Mouse (Mus musculus) layer of hippocampus, adult 8-10 months (tissue): Measurements from ENCODE around the gene Nat9. TPM values are rescaled to one million over a fixed set of nuclear protein-coding genes. Genes with fewer than 3 reads are reported as not detected.
A peak's percentile ranks its signal among the peaks of the same experiment; 100 is the strongest.

ENCODE experiments used
- DNase-seq, 2 experiments: peaks; one replicate each; pipeline ENCODE4 v3.0.0; 2022; ENCODE audit warnings: low spot score in 2 of 2
- total RNA-seq, 4 experiments: library from RNA; stranded (reverse); gene quantifications; 2 replicates each; pipeline ENCODE4 v1.2.4; 2022

Gene Nat9
- total RNA-seq, 4 experiments from 2014 or later = 20.4 to 25.2 (median 22.5) TPM

DNA sequence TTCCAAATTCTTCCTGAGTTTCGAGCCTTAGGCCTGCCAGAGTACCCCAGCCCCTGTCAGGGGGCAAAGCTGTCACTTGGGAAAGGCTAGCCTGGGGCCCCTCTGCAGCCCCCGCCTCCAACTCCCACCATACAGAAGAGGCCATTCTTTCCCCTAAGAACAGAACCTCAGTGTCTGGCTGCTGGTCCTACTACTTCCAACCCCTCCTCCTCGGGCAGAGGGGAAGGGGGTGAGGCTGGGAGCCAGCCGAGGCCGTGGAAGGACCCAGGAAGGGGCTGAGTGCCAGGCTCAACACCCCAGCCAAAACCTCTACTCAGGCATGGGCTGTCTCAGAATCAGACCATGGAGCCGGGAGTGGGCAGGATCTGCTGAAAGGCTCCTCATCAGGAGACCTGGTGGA is 8.5 kb downstream of the Nat9 start:
- DNase-seq = peak in 1 of 2 experiments; percentile 53

DNA sequence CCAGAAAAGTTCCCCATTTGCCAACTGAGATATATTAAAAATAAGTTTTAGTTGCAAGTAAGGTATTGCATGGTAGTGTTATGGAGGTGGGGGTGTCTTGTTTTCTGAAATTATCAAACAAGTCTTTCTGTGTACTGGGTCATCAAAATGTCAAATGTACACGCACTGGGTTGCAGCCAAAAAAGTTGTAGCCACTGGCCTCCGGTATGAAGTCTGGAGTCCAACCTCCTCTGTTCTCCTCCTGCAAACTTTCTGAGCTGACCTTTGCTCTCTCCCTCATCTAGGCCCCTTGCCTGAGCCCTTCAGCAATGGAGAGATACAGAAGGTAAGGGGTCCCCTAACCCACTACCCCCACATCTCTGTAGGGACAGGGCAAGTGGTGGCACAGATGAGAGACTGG is 8.9 kb downstream of the Nat9 start:
- no peak for DNase-seq

DNA sequence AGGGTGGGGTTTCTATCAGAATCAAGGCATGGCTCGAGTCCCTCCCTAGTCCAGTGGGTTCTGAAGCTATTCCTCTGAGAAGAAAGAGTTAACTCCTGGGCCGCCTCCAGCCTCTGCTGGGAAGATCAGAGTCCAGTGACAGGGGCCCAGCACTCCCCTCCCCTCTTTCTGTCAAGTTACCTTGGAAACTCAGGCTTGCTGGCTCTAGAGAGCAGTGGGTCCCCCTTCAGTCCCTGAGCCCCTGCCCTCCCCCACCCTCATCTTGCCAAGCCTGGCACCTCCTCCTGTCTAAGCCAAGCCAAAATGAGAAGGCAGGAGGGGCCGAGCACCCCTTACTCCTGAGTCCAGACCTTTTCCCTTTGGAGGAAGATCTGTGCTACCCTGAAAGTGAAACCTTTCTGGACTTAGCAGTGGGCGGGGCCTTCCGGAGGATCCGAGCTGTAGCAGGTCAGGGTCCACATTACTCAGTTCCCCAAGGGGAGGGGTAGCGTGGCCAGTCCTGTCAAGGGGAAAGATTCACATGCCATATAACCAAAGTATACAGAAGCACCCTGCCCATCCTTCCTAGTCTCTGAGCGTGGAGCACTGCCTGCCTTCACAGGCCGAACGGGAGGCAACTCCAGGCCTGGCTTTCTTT is 10.0 kb downstream of the Nat9 start:
- no peak for DNase-seq

DNA sequence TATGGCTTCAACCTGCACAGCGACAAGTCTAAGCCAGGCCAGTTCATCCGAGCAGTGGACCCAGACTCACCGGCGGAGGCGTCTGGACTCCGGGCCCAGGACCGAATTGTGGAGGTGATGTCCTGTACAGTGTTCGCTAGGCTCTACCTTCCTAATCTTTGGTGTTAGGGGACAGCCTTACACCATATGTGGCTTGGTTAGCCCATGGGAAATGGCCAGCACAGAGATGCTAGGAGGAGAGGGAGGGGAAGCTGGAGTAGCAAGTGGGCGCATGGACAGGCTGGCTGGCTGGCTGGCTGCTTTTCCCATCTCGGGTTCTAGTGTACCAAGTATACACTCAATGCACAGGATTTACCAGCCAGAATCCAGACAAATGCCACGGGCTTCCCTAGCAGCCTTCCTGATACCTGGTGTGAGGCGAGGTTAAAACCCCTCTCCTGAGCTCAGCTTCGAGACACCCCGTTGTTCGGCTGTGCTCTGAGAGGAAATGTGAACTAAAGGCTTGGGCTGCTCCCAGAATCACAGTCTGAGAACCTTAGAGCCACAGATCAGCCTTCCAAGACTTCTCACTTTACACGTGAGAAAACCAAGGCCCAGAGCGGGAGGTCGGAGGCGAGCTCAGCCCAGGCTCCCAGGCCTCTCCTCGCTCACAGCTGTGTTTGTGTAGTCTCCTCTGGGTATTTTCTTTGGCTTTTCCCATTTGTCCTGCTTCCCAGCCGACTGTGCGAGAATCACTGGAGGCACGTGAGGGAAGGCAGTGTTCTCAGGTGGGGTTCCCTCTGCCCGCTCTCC is 11.1 kb downstream of the Nat9 start:
- no peak for DNase-seq

DNA sequence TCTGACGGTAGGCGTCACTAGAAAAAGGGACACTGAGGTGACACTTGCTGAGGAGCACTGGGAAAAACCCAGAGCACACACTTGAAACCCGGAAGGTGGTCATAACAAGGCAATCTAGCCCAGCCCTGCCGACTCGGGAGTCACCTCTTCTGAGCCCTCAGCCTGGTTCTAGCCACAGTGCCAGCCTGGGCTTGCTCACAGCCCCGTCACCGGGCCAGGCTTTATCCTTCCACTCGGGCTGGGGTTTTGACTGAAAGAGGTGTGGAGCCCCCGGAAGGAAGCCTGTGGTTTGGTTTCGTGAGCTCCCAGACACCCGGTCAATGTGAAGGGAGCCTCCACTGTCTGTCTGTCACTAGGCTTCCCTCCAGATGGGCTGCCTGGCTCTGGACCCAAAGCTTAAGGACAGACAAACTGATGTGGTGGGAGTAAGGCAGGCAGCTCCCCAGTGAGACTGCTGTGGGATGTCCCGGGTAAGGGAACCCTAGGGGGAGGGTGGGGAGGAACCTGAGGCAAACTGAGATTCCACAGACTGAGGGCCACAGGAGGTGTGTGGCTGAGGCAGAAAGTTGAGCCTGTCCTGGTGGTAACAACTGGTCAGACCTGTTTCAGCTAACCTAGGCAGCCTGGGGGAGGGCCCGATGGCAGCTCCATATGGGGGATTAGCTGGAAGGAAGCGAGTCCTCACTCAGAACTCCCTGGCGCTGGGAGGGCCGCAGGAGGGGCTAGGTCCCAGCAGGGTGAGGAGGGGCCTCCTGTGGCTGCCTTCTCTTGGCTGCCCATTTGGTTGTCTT is 13.9 kb downstream of the Nat9 start:
- no peak for DNase-seq

DNA sequence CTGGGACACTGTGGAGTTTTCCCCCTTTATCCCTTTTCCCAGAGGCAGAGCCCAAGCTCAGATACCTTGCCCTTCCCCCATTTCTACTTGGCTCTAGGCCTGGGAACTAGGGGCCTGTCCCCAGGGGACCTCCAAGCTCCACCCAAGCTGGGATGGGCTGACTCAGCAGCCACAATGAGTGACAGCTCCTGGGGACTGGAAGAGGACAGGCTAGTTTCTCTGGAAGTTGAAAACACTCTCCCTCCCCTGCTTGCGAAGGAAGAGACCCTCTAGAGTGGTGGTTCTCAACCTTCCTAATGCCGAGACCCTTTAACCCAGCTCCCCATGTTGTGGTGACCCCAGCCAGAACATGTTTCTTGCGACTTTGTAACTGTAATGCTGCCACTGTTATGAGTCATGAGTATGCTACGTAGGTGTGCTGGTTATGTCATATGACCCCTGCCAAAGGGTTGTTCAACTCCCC is 14.8 kb downstream of the Nat9 start:
- no peak for DNase-seq

DNA sequence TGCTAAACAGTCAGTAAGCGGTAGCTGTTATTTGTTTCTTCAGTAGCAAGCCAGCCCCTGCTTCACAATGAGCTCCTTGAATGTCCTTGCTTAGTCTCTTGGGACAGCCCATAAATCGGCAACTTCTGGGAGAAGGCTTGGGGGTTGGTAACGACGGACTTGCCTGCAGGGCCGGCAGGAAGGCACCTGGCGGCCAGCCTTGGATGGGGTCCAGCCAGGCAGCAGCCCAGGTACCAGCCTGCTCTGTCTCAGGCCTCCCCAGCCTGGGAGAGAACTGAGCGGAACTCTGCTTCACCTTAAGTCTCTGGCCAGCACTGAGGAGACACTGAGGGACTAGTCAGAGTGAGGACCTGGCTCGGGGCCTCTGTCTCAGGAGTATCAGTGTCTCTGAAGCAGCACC is 16.5 kb downstream of the Nat9 start:
- no peak for DNase-seq

DNA sequence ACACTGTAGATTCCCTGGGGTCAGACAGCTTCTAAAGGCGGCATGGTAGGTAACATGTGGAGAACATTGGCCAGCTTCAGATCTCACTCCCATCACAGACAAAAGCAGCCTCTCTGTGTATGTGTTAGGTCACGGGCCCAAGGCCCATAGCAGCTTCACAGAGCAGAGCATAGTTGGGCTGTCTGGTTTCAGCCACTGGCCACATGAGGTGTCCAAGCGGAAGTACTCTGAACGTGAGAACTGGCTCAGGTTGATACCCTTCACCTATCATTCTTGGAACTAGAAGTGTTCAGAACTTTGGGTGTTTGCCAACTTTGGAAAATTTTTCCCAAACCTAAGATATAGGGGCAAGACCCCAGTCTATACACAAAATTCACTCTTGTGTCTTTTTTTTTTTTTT is 18.2 kb downstream of the Nat9 start:
- no peak for DNase-seq

DNA sequence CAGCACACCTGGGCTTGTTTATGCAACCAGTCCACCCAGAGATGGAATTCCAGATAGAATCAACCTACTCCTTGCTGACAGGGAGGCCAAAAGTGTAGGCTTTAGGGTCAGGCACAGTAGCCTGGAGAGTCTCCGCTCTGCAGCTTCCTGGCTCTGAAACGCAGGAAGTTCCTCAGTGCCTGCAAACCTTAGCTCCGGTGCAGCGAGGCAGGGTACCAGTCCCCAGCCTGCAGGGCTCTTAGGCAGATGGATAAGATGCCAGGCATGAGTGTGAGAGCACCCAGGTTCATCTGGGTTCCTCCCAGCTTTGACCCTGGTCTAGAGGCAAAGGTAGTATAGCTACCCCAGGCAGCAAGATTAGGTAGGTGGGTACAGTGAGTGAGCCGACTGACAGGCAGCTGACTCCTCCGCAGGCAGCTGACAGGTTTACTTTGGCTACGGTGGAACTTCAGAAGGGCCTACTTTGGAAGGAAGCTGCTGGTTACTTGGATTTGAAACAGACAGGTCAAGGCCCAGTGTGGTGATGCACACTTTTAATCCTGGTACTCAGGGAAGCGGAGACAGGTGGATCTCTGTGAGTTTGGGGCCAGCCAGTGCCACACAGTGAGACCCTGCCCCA is 19.9 kb downstream of the Nat9 start:
- no peak for DNase-seq

DNA sequence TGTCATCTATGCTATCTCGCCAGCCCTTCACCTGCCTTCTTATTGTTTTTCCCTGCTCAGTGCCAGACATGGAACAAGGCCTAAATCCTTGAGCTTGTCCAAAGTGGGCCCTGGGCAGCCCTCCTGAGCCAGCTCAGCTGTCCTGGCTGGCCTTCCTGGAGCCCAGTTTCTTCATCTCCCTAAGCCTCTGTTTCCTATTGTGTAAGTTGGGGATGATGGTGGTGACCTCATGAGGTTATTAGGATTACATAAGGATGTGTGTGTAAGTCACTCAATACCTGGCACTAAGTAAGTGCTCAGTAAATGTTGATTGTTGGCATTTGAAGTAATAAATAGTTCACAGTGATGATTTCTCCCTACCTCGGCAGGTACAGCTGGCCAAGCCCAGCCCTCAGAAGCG is 20.9 kb downstream of the Nat9 start:
- no peak for DNase-seq

DNA sequence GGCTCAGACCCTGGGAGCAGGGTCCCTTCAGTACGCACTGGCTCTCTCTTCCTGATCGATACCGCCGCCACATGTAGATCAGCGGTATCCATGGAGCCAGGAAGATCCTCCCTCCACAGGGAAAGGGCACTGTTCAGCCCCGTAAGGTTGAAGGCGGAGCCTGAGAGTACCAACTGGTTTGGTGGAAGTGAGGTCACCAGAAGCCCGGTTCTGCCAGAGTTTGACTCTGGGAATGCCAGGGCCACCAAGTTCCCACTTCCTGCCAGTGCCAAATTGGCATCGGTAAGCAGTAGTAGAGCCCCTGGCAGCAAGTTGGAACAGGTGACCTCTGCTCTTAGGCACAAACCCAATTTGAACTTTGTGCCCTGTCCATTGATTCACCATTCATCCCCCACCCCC is 22.7 kb downstream of the Nat9 start:
- peak in 1 of 2 experiments; percentile 65 for DNase-seq

DNA sequence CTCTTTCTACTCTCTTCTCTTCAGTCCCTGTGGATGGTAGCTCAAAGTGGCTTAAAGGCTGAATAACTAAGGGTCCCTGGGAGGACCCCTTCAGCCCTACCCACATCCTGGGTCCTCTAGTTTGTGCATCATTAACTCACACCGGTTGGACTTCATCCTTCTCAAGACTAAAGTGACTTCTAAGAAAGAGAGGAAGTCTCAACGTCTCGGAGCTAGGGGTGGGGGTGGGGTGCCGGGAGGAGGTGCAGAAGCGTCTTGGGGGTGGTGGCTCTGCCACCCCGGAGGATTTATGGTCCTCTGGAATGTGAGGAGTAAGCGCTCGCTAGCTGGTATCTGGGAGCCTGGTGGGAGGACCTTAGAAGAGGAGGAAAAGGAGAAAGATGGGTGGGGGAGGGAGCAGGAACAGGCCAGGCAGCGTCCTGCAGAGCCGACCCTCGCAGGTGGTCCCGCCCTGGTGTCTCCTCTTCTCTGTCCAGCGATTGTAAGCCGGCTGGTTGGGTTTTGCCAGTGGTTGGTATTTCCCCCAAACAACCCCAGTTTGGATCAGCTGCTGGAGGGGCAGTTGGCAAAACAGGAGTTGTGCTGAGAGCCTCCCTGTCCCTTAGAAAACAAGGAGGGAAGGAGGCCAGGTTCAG is 23.2 kb downstream of the Nat9 start:
- DNase-seq = no peak

DNA sequence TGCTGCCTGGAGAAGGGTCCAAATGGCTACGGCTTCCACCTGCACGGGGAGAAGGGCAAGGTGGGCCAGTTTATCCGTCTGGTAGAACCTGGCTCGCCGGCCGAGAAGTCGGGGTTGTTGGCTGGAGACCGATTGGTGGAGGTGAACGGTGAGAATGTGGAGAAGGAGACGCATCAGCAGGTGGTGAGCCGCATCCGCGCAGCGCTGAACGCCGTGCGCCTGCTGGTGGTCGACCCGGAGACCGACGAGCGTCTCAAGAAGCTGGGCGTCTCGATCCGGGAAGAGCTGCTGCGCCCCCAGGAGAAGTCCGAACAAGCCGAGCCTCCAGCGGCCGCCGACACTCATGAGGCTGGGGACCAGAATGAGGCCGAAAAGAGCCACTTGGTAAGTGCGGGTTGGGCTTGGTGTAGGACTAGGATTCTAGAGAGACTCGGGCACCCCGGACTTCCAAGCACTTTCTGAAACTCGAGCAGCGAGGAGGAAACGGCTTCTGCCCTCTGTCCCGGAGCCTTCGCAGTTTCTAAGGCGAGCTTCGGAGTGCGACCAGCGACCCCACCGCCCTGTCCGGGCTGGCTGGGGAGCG is 24.0 kb downstream of the Nat9 start:
- no peak for DNase-seq

DNA sequence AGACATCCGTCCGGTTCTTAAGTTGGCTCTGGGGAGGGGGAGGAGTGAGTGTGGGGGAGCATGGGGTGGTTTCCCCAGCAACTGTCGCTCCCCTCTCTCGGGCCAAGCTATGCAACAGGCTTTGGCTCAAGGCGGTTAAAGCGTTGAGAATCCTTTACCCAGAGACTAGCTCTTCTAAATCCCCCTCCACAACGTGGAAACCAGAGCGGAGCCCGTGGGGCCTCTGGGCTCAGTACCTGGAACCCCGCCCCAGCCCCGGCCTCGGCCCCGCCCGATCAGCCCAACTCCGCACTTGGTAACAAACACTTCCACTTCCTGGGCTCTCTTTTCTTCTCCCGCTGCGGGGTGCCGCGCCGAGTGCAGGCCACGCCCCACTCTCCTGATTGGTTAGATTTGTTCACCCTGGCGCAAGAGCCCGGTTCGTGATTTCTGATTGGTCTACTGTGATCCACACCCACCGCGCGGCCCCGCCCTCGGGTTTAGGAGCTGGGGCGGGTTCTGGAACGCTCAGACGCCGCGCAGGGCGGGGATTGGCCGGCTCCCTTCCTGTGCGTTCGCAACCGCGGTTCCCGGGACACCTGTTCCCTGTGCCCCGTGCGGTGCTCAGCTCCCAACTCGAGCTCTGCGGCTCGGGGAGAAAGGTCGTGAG is 24.7 kb downstream of the Nat9 start, which contains the start of gene Slc9a3r1:
Slc9a3r1 (plus strand) TSS at position 510 of the 649 bp plus-strand sequence.
- peak; percentile 92 to 93 for DNase-seq

DNA sequence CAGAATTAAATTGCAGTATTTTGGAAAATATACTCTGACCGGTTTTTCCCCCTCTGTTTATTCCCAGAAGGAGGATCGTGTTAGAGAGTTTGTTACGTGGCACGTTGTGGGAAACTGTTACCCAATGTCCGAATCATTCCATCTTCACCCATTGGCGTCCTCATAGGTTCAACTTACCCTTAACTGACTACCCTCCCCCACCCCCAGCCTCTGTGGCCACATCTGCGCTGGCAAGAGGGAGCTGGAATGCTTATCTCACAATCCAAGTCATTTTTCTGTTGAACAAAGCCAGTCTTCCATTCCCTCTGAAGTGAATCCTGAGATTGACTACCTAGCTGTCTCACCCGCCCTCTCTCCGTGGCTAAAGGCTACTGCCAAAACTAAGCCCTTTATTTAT is 25.5 kb downstream of the Nat9 start:
- DNase-seq = no peak

DNA sequence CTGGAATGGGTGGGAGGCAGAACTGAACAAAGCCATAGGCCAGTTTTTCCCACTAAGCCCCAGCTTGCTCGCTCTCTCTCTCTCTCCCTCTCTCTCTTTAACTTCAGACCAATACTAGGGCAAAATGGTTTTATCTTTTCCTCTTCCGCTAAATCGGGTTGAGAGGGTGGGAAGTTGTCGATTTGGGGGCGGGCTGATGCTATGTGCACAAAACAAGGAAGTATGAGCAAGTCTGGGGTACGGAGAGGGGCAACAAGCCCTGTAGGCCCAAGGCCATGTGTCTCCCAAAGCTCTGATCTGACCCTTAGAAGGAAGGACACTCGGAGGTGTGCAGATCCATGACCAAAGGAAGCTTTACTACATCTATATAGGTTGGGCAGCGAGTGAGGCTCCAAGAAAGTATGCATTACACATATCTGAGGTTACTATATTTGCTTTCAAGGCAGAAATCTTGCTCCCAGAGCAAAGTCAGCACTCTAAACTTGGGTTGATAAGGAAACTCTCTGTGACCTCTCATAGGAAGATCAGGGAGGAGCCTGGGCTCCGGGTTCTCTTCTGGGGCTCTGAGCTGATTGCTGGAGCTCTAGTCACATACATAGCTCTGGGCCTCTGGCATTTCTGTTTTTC is 26.0 kb downstream of the Nat9 start:
- DNase-seq = no peak

DNA sequence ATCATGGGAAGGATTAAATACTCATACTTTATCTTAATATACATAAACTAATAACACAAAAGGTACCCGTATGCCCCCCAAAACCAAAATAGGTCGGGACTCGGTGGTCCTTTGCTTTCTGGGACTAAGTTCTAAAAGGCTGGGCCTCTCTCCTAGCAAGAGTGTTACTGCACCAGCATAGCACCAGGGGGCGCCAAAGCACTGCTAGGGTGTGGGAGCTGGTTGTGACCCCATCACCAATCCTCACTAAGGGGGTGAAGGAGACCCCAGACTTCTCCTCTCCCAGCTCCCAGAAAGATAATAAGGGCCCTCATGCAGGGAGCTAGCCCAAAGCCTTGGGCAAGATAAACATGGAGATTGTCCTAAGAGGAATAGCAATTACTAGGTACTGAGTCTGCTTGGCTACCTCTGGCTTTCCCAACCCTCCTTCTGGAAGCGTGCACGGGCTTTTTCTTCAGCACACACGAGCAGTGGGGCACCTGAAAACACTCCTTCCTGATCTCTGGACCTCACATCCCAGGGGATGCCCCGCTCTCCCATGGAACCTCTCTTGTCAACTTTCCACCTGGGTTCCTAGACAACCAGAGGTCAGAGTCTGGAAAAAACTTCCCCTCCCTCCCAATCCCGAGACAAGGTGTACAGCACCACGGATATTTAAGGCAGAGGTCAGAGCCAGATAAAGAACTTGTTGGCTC is 26.6 kb downstream of the Nat9 start:
- no peak for DNase-seq

DNA sequence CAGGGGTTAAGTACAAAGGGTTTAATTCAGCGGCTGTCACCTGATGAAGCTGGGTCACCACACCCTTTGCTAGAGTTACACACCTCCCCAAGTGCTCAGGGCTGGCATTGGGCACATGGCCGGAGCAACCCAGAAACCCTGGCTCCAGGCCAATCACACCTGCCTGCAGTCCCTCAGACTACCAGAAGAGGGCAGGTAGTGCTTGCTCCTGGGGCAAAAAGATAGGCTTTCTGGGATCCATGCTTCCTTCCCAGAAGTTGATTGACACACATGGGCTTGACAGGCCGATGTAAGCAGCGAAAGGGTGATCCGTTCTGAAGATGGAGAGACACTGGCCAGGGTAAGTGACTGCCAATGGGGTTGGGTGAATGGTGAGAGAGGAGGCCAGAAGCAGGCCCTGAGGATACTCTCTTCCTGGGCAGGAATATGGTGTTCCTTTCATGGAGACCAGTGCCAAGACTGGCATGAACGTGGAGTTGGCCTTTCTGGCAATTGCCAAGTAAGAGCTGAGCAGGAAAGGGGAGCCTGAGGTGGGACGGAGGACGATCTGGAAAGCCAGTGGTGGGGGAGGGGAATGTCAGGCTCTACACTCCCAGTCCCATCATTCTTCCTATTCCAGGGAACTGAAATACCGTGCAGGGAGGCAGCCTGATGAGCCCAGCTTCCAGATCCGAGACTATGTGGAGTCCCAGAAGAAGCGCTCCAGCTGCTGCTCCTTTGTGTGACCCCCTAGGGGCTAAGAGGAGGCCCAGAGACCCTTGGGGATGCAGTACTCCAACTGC is 27.5 kb downstream of the Nat9 start:
- peak in 1 of 2 experiments; percentile 63 for DNase-seq
